Mouse (Mus musculus) liver, embryonic 16.5 days (tissue): ENCODE results near the gene Sorbs1. TPM values are rescaled to one million over a fixed set of nuclear protein-coding genes. Genes with fewer than 3 reads are reported as not detected.

Source experiments
- ATAC-seq: fragments of 200-750 bp; cut with Nextera tagmentation; 2 replicates; pipeline ENCODE4 v1.8.0; 2017; ENCODE audit warnings: low read depth, mild to moderate bottlenecking, moderate number of reproducible peaks, moderate library complexity
- H3K27ac ChIP-seq: fragments of 300-500 bp; sonication (generic); 2 replicates; pipeline ENCODE4 v1.5.1; 2014; ENCODE audit warnings: mild to moderate bottlenecking, low read length
- H3K27me3 ChIP-seq: fragments of 300-500 bp; sonication (generic); 2 replicates; pipeline ENCODE4 v1.6.1; 2014; ENCODE audit warnings: low read depth, low read length, mixed read lengths; ENCODE audit not compliant: control insufficient read depth, insufficient read depth
- H3K36me3 ChIP-seq: fragments of 300-500 bp; sonication (generic); 2 replicates; pipeline ENCODE4 v1.6.1; 2014; ENCODE audit warnings: mild to moderate bottlenecking; ENCODE audit not compliant: control insufficient read depth, insufficient read depth
- H3K4me1 ChIP-seq: fragments of 300-500 bp; sonication (generic); 2 replicates; pipeline ENCODE4 v1.6.1; 2014; ENCODE audit warnings: low read depth, low read length, mixed read lengths; ENCODE audit not compliant: control insufficient read depth
- H3K4me2 ChIP-seq: fragments of 300-500 bp; sonication (generic); 2 replicates; pipeline ENCODE4 v1.6.1; 2014; ENCODE audit warnings: low read depth, low read length, mixed read lengths
- H3K4me3 ChIP-seq: fragments of 300-500 bp; sonication (generic); 2 replicates; pipeline ENCODE4 v1.5.1; 2014; ENCODE audit warnings: low read depth, mild to moderate bottlenecking, low read length
- H3K9ac ChIP-seq: fragments of 300-500 bp; sonication (generic); 2 replicates; pipeline ENCODE4 v1.6.1; 2014; ENCODE audit warnings: low read depth, low read length
- H3K9me3 ChIP-seq: fragments of 300-500 bp; sonication (generic); replicated peaks from 2 replicates; pipeline ENCODE4 v1.6.1; 2016; ENCODE audit warnings: low read length; ENCODE audit not compliant: control insufficient read depth
- WGBS: fragments of 180-500 bp; shearing (Covaris S2); extraction: QIAGEN DNeasy Blood & Tissue Kit; methylation state at CpG from one replicate; pipeline ENCODE4 v1.1.7; 2014; ENCODE audit not compliant: insufficient replicate concordance; 5-methylcytosine and 5-hydroxymethylcytosine counted together
- polyA plus RNA-seq: library from polyadenylated mRNA; unstranded; fragments of >200 nt; fragmentation: Nextera tagmentation; extraction: Ambion mirVana; gene quantifications from 2 replicates; pipeline ENCODE4 v1.2.1, GENCODE M21; 2015

Sorbs1 gene
- polyA plus RNA-seq, 1 experiment from 2014 or later: 39.6 TPM

DNA sequence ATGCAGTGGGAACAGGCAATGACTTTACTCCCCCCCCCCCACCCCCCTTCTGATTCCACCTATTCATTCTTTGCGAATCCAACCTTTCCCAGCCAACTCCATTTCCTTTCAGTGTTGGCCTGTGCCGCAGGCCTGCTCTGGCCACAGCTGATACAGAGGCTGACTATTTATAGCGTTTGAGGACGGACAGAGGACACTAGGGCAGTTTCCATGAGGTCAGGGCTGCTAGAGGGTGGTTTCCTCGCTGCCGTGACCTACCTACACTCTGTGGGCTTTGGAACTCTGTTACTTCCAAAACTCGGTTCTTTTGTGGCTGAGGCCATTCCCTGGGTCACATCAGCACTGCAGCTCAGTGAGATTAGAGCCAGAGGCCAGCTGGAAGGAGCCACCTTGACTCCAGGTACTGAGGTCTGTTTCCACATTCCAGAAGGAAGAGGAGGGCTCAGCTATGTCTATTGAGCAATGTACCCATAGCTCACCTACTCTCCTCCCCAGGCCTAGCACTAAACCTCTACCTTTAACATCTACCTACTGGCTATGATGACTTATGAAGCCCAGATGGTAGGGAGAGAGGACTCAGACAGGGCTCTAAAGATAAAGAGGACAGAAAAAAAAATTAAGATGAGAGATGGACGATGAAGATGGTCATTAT, 235.1 kb downstream of the Sorbs1 start:
- Histone ChIP-seq H3K4me2 (no peak overlapping the region), H3K27me3 (no peaks in the 10 kb centered on the region), H3K36me3 (no peaks in the 10 kb centered on the region), H3K4me3 (no peak overlapping the region), H3K9ac (no peak overlapping the region), H3K9me3 (no peaks in the 10 kb centered on the region), H3K4me1 (no peaks in the 10 kb centered on the region; the same call in 1 of the 2 replicates), H3K27ac (no peak overlapping the region)
- peak; percentile 82 for ATAC-seq
- 45% methylated on average over 8 of the region's 8 CpGs for WGBS

DNA sequence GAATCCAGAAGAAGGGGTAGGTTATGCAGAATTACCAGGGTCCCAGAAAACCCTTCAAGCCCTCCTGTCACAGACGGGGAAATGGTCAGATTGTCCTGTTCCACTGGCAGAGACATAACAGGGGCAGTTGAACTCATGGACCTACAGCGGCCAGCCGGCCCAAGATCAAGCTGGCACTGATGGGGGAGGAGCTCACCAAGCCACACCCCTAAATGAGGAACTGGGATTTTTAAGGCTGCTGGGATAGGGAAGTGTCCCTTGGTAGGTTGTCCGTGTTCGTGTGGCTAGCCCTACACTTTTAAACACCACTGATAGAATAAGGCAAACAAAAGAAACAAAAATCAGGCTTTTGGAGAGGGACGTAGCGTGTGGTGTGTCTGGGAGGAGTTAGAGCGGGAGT, 236.1 kb downstream of the Sorbs1 start:
- no peak overlapping the region for H3K9ac ChIP-seq
- no peak overlapping the region for H3K4me2 ChIP-seq
- H3K27me3 ChIP-seq: peaks cover 5% of the 10 kb centered on the region
- H3K4me1 ChIP-seq: no peaks in the 10 kb centered on the region; the same call in 1 of the 2 replicates
- no peaks in the 10 kb centered on the region for H3K36me3 ChIP-seq
- H3K9me3 ChIP-seq: no peaks in the 10 kb centered on the region
- WGBS: 71% methylated on average over 8 of the region's 8 CpGs
- ATAC-seq: no peak
- no peak overlapping the region for H3K4me3 ChIP-seq
- no peak overlapping the region for H3K27ac ChIP-seq

GRCm38 (mm10) chr19:40275401-40276188, 238.0 kb downstream of the Sorbs1 start:
- Histone ChIP-seq H3K4me2 (no peak overlapping the region), H3K4me3 (no peak overlapping the region), H3K9me3 (no peaks in the 10 kb centered on the region), H3K4me1 (peaks cover 8% of the 10 kb centered on the region), H3K27ac (no peak overlapping the region), H3K36me3 (no peaks in the 10 kb centered on the region), H3K27me3 (peaks cover 15% of the 10 kb centered on the region), H3K9ac (no peak overlapping the region)
- whole genome bisulfite sequencing: 72% methylated on average over 14 of the region's 14 CpGs
- no peak for ATAC-seq

- H3K9me3 ChIP-seq: no peaks in the 10 kb centered on the region
- H3K4me2 ChIP-seq: no peak overlapping the region
- peaks cover 15% of the 10 kb centered on the region for H3K27me3 ChIP-seq
- H3K36me3 ChIP-seq: no peaks in the 10 kb centered on the region
- WGBS: 45% methylated on average over 13 of the region's 13 CpGs
- no peak overlapping the region for H3K4me3 ChIP-seq
- no peak overlapping the region for H3K27ac ChIP-seq
- H3K9ac ChIP-seq: no peak overlapping the region
- H3K4me1 ChIP-seq: peaks cover 17% of the 10 kb centered on the region
- no peak for ATAC-seq
Observed at GRCm38 (mm10) chr19:40272674-40273073, 240.9 kb downstream of the Sorbs1 start.

GRCm38 (mm10) chr19:40271308-40271892, 242.2 kb downstream of the Sorbs1 start, which contains the start of gene Pdlim1:
Gene Pdlim1, minus strand, starts transcription at chr19:40271842.
- ATAC-seq: peak; percentile 95
- Histone ChIP-seq H3K4me1 (peaks cover 25% of the 10 kb centered on the region), H3K9me3 (no peaks in the 10 kb centered on the region), H3K9ac (peak within 1 kb of the TSS; percentile 59), H3K27ac (peak within 1 kb of the TSS; percentile 47), H3K27me3 (peaks cover 15% of the 10 kb centered on the region), H3K4me3 (peak within 1 kb of the TSS; percentile 61), H3K36me3 (no peaks in the 10 kb centered on the region), H3K4me2 (peak within 1 kb of the TSS; percentile 66)
- WGBS: under 1% methylated on average over 54 of the region's 54 CpGs

GRCm38 (mm10) chr19:40270351-40271307, 242.9 kb downstream of the Sorbs1 start:
- Histone ChIP-seq H3K27me3 (peaks cover 15% of the 10 kb centered on the region), H3K36me3 (no peaks in the 10 kb centered on the region), H3K9me3 (no peaks in the 10 kb centered on the region), H3K4me3 (peak overlapping the region; percentile 61), H3K9ac (peak overlapping the region; percentile 59), H3K27ac (peak overlapping the region; percentile 47), H3K4me2 (peak overlapping the region; percentile 66), H3K4me1 (peaks cover 25% of the 10 kb centered on the region)
- ATAC-seq: peak; percentile 50
- WGBS: 7% methylated on average over 63 of the region's 63 CpGs

DNA sequence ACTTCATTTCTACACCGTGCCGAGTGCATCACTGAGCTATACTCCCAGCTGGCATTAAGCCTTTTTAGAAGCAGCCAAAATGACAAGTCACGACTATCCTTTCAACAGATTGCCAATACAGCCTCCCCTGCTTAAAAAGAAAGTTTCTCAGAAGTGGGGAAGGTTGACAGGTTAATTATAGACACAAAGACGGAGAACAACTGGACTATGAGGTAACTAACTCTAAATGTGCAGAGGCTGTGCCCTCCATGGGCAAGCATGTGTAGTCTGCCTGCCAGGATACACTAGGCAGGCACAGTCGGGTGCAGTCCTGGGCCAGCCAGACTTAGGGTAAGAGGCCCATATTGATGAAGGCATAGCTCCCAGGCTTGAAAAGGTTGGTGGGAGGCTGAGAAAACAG, 244.1 kb downstream of the Sorbs1 start:
- Histone ChIP-seq H3K4me3 (no peak overlapping the region), H3K9me3 (no peaks in the 10 kb centered on the region), H3K36me3 (no peaks in the 10 kb centered on the region), H3K27me3 (peaks cover 15% of the 10 kb centered on the region), H3K4me2 (no peak overlapping the region), H3K4me1 (peaks cover 25% of the 10 kb centered on the region), H3K9ac (no peak overlapping the region), H3K27ac (no peak overlapping the region)
- 66% methylated on average over 5 of the region's 5 CpGs for WGBS
- ATAC-seq: no peak

DNA sequence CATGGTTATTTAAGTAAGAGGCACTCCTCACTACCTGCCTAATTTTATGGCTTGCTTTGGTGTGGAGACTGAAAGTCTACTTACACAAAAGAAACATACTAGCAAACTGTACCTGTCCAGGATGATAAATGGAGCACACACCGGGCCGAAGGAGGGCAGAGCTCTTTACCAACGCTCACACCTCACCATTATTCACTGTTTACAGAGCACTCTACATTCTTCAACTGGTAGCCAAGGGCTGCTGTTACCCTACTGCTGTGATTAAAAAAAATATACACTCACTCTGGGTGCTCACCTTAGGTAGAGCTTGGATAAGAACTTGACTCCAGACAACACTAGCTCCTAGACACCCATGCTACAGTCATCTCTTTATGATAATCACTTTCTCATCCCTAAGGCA, 245.1 kb downstream of the Sorbs1 start:
- no peaks in the 10 kb centered on the region for H3K36me3 ChIP-seq
- H3K27ac ChIP-seq: no peak overlapping the region
- H3K4me2 ChIP-seq: no peak overlapping the region
- H3K27me3 ChIP-seq: peaks cover 15% of the 10 kb centered on the region
- 68% methylated on average over 3 of the region's 3 CpGs for WGBS
- peaks cover 25% of the 10 kb centered on the region for H3K4me1 ChIP-seq
- no peak overlapping the region for H3K9ac ChIP-seq
- H3K9me3 ChIP-seq: no peaks in the 10 kb centered on the region
- no peak overlapping the region for H3K4me3 ChIP-seq
- no peak for ATAC-seq
